Mouse (Mus musculus): ENCODE measurements around the gene Retn. TPM values are rescaled to one million over a fixed set of nuclear protein-coding genes. Genes with fewer than 3 reads are reported as not detected.

Retn gene
- polyA plus RNA-seq, 1 experiment from 2014 or later, result 0.32 TPM

- no peaks in the 10 kb centered on the region for H3K9me3 ChIP-seq (replicated peaks; ENCODE audit: control insufficient read depth, low read length)
- no peak overlapping the region for H3K9ac ChIP-seq (ENCODE audit: low read length)
- 61% methylated on average over 5 of the region's 5 CpGs for WGBS
- peaks cover 6% of the 10 kb centered on the region; the same call in 1 of the 2 replicates for H3K4me1 ChIP-seq (ENCODE audit: control insufficient read depth, insufficient read depth, low read length)
- no peak overlapping the region for H3K27ac ChIP-seq (ENCODE audit: low read depth, low read length)
- no peaks in the 10 kb centered on the region for H3K36me3 ChIP-seq (ENCODE audit: control insufficient read depth, insufficient read depth, low read length)
- H3K4me2 ChIP-seq (ENCODE audit: low read length), result no peak overlapping the region
- H3K27me3 ChIP-seq (replicated peaks; ENCODE audit: control insufficient read depth, insufficient read depth, low read length), result no peaks in the 10 kb centered on the region
- no peak for ATAC-seq
- DNase-seq (ENCODE audit: low spot score), result no peak
- H3K4me3 ChIP-seq (ENCODE audit: low read depth, low read length), result no peak overlapping the region
Measured at GRCm38 (mm10) chr8:3626971-3627370, 28.6 kb upstream of the Retn start.

- Histone ChIP-seq H3K9me3 (replicated peaks; ENCODE audit: control insufficient read depth, low read length) (no peaks in the 10 kb centered on the region), H3K36me3 (ENCODE audit: control insufficient read depth, insufficient read depth, low read length) (no peaks in the 10 kb centered on the region), H3K4me3 (ENCODE audit: low read depth, low read length) (no peak overlapping the region), H3K9ac (ENCODE audit: low read length) (no peak overlapping the region), H3K4me1 (ENCODE audit: control insufficient read depth, insufficient read depth, low read length) (peaks cover 3% of the 10 kb centered on the region; the same call in 1 of the 2 replicates), H3K27me3 (replicated peaks; ENCODE audit: control insufficient read depth, insufficient read depth, low read length) (no peaks in the 10 kb centered on the region), H3K4me2 (ENCODE audit: low read length) (no peak overlapping the region), H3K27ac (ENCODE audit: low read depth, low read length) (no peak overlapping the region)
- ATAC-seq (no peak), DNase-seq (ENCODE audit: low spot score) (no peak)
- 32% methylated on average over 5 of the region's 5 CpGs for WGBS
Measured at GRCm38 (mm10) chr8:3628014-3628413, 27.6 kb upstream of the Retn start.

- WGBS, result 5% methylated on average over 47 of the region's 47 CpGs
- ATAC-seq (peak; percentile 89), DNase-seq (ENCODE audit: low spot score) (peak; percentile 75)
- H3K4me2 ChIP-seq (ENCODE audit: low read length), result peak within 1 kb of the TSS; percentile 68
- H3K4me3 ChIP-seq (ENCODE audit: low read depth, low read length), result peak within 1 kb of the TSS; percentile 44
- H3K9ac ChIP-seq (ENCODE audit: low read length), result peak within 1 kb of the TSS; percentile 56
- H3K27me3 ChIP-seq (replicated peaks; ENCODE audit: control insufficient read depth, insufficient read depth, low read length), result no peaks in the 10 kb centered on the region
- H3K9me3 ChIP-seq (replicated peaks; ENCODE audit: control insufficient read depth, low read length), result no peaks in the 10 kb centered on the region
- H3K27ac ChIP-seq (ENCODE audit: low read depth, low read length), result no peak within 1 kb of the TSS
- H3K36me3 ChIP-seq (ENCODE audit: control insufficient read depth, insufficient read depth, low read length), result 0 out of 2 replicates have a peak, but pooled peaks cover 5% of the 10 kb centered on the region
- peaks cover 3% of the 10 kb centered on the region; the same call in 1 of the 2 replicates for H3K4me1 ChIP-seq (ENCODE audit: control insufficient read depth, insufficient read depth, low read length)
Measured at GRCm38 (mm10) chr8:3630647-3631477, 24.7 kb upstream of the Retn start, which contains the start of gene Stxbp2. Stxbp2 (plus strand) TSS chr8:3630955.

- Histone ChIP-seq H3K4me1 (ENCODE audit: control insufficient read depth, insufficient read depth, low read length) (peaks cover 3% of the 10 kb centered on the region; the same call in 1 of the 2 replicates), H3K4me2 (ENCODE audit: low read length) (peak overlapping the region; percentile 68), H3K9me3 (replicated peaks; ENCODE audit: control insufficient read depth, low read length) (no peaks in the 10 kb centered on the region), H3K27me3 (replicated peaks; ENCODE audit: control insufficient read depth, insufficient read depth, low read length) (no peaks in the 10 kb centered on the region), H3K4me3 (ENCODE audit: low read depth, low read length) (peak overlapping the region; percentile 44), H3K9ac (ENCODE audit: low read length) (peak overlapping the region; percentile 56), H3K27ac (ENCODE audit: low read depth, low read length) (no peak overlapping the region), H3K36me3 (ENCODE audit: control insufficient read depth, insufficient read depth, low read length) (0 out of 2 replicates have a peak, but pooled peaks cover 5% of the 10 kb centered on the region)
- ATAC-seq (peak; percentile 5; the same call in 1 of the 2 replicates), DNase-seq (ENCODE audit: low spot score) (no peak)
- 25% methylated on average over 8 of the region's 8 CpGs for WGBS
Measured at GRCm38 (mm10) chr8:3631478-3631875, 24.1 kb upstream of the Retn start.

- H3K27me3 ChIP-seq (replicated peaks; ENCODE audit: control insufficient read depth, insufficient read depth, low read length), result no peaks in the 10 kb centered on the region
- ATAC-seq (no peak), DNase-seq (ENCODE audit: low spot score) (no peak)
- no peaks in the 10 kb centered on the region for H3K36me3 ChIP-seq (ENCODE audit: control insufficient read depth, insufficient read depth, low read length)
- H3K9ac ChIP-seq (ENCODE audit: low read length), result no peak overlapping the region
- WGBS, result 28% methylated on average over 5 of the region's 5 CpGs
- no peaks in the 10 kb centered on the region for H3K4me1 ChIP-seq (ENCODE audit: control insufficient read depth, insufficient read depth, low read length)
- H3K27ac ChIP-seq (ENCODE audit: low read depth, low read length), result no peak overlapping the region
- no peaks in the 10 kb centered on the region for H3K9me3 ChIP-seq (replicated peaks; ENCODE audit: control insufficient read depth, low read length)
- no peak overlapping the region for H3K4me3 ChIP-seq (ENCODE audit: low read depth, low read length)
- H3K4me2 ChIP-seq (ENCODE audit: low read length), result no peak overlapping the region
Measured at GRCm38 (mm10) chr8:3645804-3646203, 9.8 kb upstream of the Retn start.

GRCm38 (mm10) chr8:3646824-3647531 lies 8.6 kb upstream of the Retn start:
- DNase-seq (ENCODE audit: low spot score), result no peak
- no peaks in the 10 kb centered on the region for H3K9me3 ChIP-seq (replicated peaks; ENCODE audit: control insufficient read depth, low read length)
- WGBS, result 78% methylated on average over 6 of the region's 6 CpGs

GRCm38 (mm10) chr8:3647561-3647960 lies 8.0 kb upstream of the Retn start:
- ATAC-seq (no peak), DNase-seq (ENCODE audit: low spot score) (no peak)
- Histone ChIP-seq H3K27me3 (replicated peaks; ENCODE audit: control insufficient read depth, insufficient read depth, low read length) (no peaks in the 10 kb centered on the region), H3K9me3 (replicated peaks; ENCODE audit: control insufficient read depth, low read length) (no peaks in the 10 kb centered on the region), H3K27ac (ENCODE audit: low read depth, low read length) (no peak overlapping the region), H3K4me2 (ENCODE audit: low read length) (no peak overlapping the region), H3K36me3 (ENCODE audit: control insufficient read depth, insufficient read depth, low read length) (no peaks in the 10 kb centered on the region), H3K4me1 (ENCODE audit: control insufficient read depth, insufficient read depth, low read length) (no peaks in the 10 kb centered on the region), H3K9ac (ENCODE audit: low read length) (no peak overlapping the region), H3K4me3 (ENCODE audit: low read depth, low read length) (no peak overlapping the region)
- 87% methylated on average over 4 of the region's 4 CpGs for WGBS

More at GRCm38 (mm10) chr8:3646824-3647531, 8.6 kb upstream of the Retn start:
- no peak overlapping the region for H3K4me2 ChIP-seq (ENCODE audit: low read length)
- no peaks in the 10 kb centered on the region for H3K36me3 ChIP-seq (ENCODE audit: control insufficient read depth, insufficient read depth, low read length)
- H3K4me3 ChIP-seq (ENCODE audit: low read depth, low read length), result no peak overlapping the region
- H3K27me3 ChIP-seq (replicated peaks; ENCODE audit: control insufficient read depth, insufficient read depth, low read length), result no peaks in the 10 kb centered on the region
- H3K9ac ChIP-seq (ENCODE audit: low read length), result no peak overlapping the region
- H3K27ac ChIP-seq (ENCODE audit: low read depth, low read length), result no peak overlapping the region
- ATAC-seq, result no peak
- H3K4me1 ChIP-seq (ENCODE audit: control insufficient read depth, insufficient read depth, low read length), result no peaks in the 10 kb centered on the region

- Histone ChIP-seq H3K9me3 (replicated peaks; ENCODE audit: control insufficient read depth, low read length) (no peaks in the 10 kb centered on the region), H3K4me2 (ENCODE audit: low read length) (no peak overlapping the region), H3K36me3 (ENCODE audit: control insufficient read depth, insufficient read depth, low read length) (no peaks in the 10 kb centered on the region), H3K9ac (ENCODE audit: low read length) (no peak overlapping the region), H3K4me3 (ENCODE audit: low read depth, low read length) (no peak overlapping the region), H3K27me3 (replicated peaks; ENCODE audit: control insufficient read depth, insufficient read depth, low read length) (no peaks in the 10 kb centered on the region), H3K4me1 (ENCODE audit: control insufficient read depth, insufficient read depth, low read length) (no peaks in the 10 kb centered on the region), H3K27ac (ENCODE audit: low read depth, low read length) (no peak overlapping the region)
- DNase-seq (ENCODE audit: low spot score) (no peak), ATAC-seq (no peak)
- 80% methylated on average over 2 of the region's 2 CpGs for WGBS
Measured at GRCm38 (mm10) chr8:3648268-3648667, 7.3 kb upstream of the Retn start.
